Comparison of ENCODE assay signal across 17 mouse cellular contexts in the genomic region with DNA sequence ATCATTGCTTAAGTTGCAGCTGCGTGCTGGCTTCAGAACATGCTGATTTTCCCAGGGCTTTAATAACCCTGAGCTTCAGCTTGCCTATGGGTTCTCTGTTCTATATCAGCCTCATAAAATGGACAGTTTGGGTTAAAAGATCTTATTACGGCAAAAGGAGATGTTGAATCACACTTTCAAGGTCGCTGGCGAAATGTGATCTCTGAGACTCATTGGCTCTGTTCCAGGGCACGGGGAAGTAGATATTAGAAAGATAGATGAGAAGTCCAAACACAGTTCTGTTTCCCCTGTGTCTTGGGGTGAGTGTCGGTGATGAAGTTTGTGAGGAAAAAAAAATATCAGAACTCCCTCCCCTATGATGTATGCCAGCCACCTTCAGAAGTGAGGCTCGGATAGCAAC.
DNase-seq lines count a peak whose midpoint lies in the region; ATAC-seq lines count a peak whose summit lies in the region.
"Had no signal": no experiment of that assay in that cellular context is flagged by ENCODE, and none has a peak within 500 bp of the region (broad histone marks: within the 10 kb centered on the region; RNA-seq: fewer than 3 reads in every experiment).

No protein-coding gene starts in this region.

- peak overlapping the region; percentile 37; the same call in 1 of the 2 replicates for H3K27ac ChIP-seq in kidney, embryonic 15.5 days
- H3K27ac ChIP-seq in kidney, embryonic 14.5 days (ENCODE audit: low read depth, low read length), result no peak overlapping the region
- 0 out of 2 replicates have a peak overlapping the region, but pooled peaks have one; percentile 7 for H3K27ac ChIP-seq in neural tube, embryonic 12.5 days
- no peak overlapping the region for H3K27ac ChIP-seq in neural tube, embryonic 15.5 days (replicated peaks)
- H3K27ac ChIP-seq in hindbrain, embryonic 16.5 days (ENCODE audit: low read depth, low read length), result no peak overlapping the region
- H3K27ac ChIP-seq: forebrain, embryonic 13.5 days; limb, embryonic 15.5 days had no signal

- no peaks in the 10 kb centered on the region for H3K36me3 ChIP-seq in kidney, embryonic 15.5 days
- no peaks in the 10 kb centered on the region for H3K36me3 ChIP-seq in kidney, embryonic 14.5 days (ENCODE audit: control insufficient read depth, insufficient read depth, low read length)
- no peaks in the 10 kb centered on the region for H3K36me3 ChIP-seq in neural tube, embryonic 12.5 days
- H3K36me3 ChIP-seq in neural tube, embryonic 15.5 days, result no peaks in the 10 kb centered on the region
- H3K36me3 ChIP-seq in hindbrain, embryonic 16.5 days (ENCODE audit: control insufficient read depth, insufficient read depth, low read length), result no peaks in the 10 kb centered on the region
- H3K36me3 ChIP-seq: limb, embryonic 15.5 days had no signal

- 0 out of 2 replicates have a peak, but pooled peaks cover 3% of the 10 kb centered on the region for H3K27me3 ChIP-seq in kidney, embryonic 15.5 days
- H3K27me3 ChIP-seq in kidney, embryonic 14.5 days (ENCODE audit: control insufficient read depth, insufficient read depth, low read length), result no peaks in the 10 kb centered on the region
- H3K27me3 ChIP-seq in neural tube, embryonic 12.5 days (replicated peaks), result no peaks in the 10 kb centered on the region
- H3K27me3 ChIP-seq in neural tube, embryonic 15.5 days (replicated peaks), result no peaks in the 10 kb centered on the region
- H3K27me3 ChIP-seq in hindbrain, embryonic 16.5 days (replicated peaks; ENCODE audit: control insufficient read depth, insufficient read depth, low read length), result no peaks in the 10 kb centered on the region
- H3K27me3 ChIP-seq: forebrain, embryonic 13.5 days had no signal

- peak; percentile 73 for DNase-seq in adrenal gland, postnatal 14 days
- no peak for DNase-seq in heart, postnatal 14 days
- no peak for DNase-seq in thymus, postnatal 4 days
- DNase-seq: cerebellum, adult 9-11 months; gastrocnemius, postnatal 36 days; heart, postnatal 4 days; kidney, adult 11 months; liver, postnatal 0 days; right cerebral cortex, postnatal 4 days; thymus, postnatal 36 days had no signal

- intact Hi-C loops in heart, postnatal 14 days (cut with DNase I), result no loop called here

- H3K9me3 ChIP-seq in kidney, embryonic 15.5 days (replicated peaks), result no peaks in the 10 kb centered on the region
- H3K9me3 ChIP-seq in kidney, embryonic 14.5 days (ENCODE audit: control insufficient read depth, low read length), result no peaks in the 10 kb centered on the region
- H3K9me3 ChIP-seq in neural tube, embryonic 12.5 days, result no peaks in the 10 kb centered on the region
- H3K9me3 ChIP-seq in neural tube, embryonic 15.5 days (replicated peaks), result no peaks in the 10 kb centered on the region
- no peaks in the 10 kb centered on the region for H3K9me3 ChIP-seq in hindbrain, embryonic 16.5 days (ENCODE audit: control insufficient read depth, low read length)
- H3K9me3 ChIP-seq: forebrain, embryonic 13.5 days; limb, embryonic 15.5 days had no signal

- H3K4me3 ChIP-seq in kidney, embryonic 15.5 days (replicated peaks), result no peak overlapping the region
- no peak overlapping the region for H3K4me3 ChIP-seq in kidney, embryonic 14.5 days (ENCODE audit: low read length)
- H3K4me3 ChIP-seq in neural tube, embryonic 12.5 days, result no peak overlapping the region
- H3K4me3 ChIP-seq in neural tube, embryonic 15.5 days (replicated peaks), result no peak overlapping the region
- no peak overlapping the region for H3K4me3 ChIP-seq in hindbrain, embryonic 16.5 days (ENCODE audit: low read length)
- H3K4me3 ChIP-seq: forebrain, embryonic 13.5 days; limb, embryonic 15.5 days had no signal

- WGBS in kidney, embryonic 15.5 days, result 17% methylated on average over 7 of the region's 7 CpGs
- 16% methylated on average over 7 of the region's 7 CpGs for WGBS in kidney, embryonic 14.5 days
- 62% methylated on average over 7 of the region's 7 CpGs for WGBS in neural tube, embryonic 12.5 days
- 44% methylated on average over 7 of the region's 7 CpGs for WGBS in neural tube, embryonic 15.5 days
- WGBS in hindbrain, embryonic 16.5 days, result 46% methylated on average over 7 of the region's 7 CpGs

- H3K9ac ChIP-seq in kidney, embryonic 15.5 days, result no peak overlapping the region
- no peak overlapping the region for H3K9ac ChIP-seq in kidney, embryonic 14.5 days (ENCODE audit: low read depth, low read length)
- H3K9ac ChIP-seq in neural tube, embryonic 12.5 days, result no peak overlapping the region
- no peak overlapping the region for H3K9ac ChIP-seq in neural tube, embryonic 15.5 days (replicated peaks)
- 0 out of 2 replicates have a peak overlapping the region, but pooled peaks have one; percentile 2 for H3K9ac ChIP-seq in hindbrain, embryonic 16.5 days (ENCODE audit: low read depth, low read length)
- H3K9ac ChIP-seq: forebrain, embryonic 13.5 days; limb, embryonic 15.5 days; liver, postnatal 0 days had no signal

- peaks cover 8% of the 10 kb centered on the region; the same call in 1 of the 2 replicates for H3K4me1 ChIP-seq in kidney, embryonic 15.5 days
- no peaks in the 10 kb centered on the region for H3K4me1 ChIP-seq in kidney, embryonic 14.5 days (ENCODE audit: control insufficient read depth, insufficient read depth, low read length)
- peaks cover 36% of the 10 kb centered on the region for H3K4me1 ChIP-seq in neural tube, embryonic 12.5 days
- H3K4me1 ChIP-seq in neural tube, embryonic 15.5 days, result peaks cover 27% of the 10 kb centered on the region
- peaks cover 3% of the 10 kb centered on the region; the same call in 1 of the 2 replicates for H3K4me1 ChIP-seq in hindbrain, embryonic 16.5 days (ENCODE audit: control insufficient read depth, insufficient read depth, low read depth, low read length)
- H3K4me1 ChIP-seq: limb, embryonic 15.5 days had no signal

- H3K4me2 ChIP-seq in kidney, embryonic 15.5 days, result no peak overlapping the region
- H3K4me2 ChIP-seq in kidney, embryonic 14.5 days (replicated peaks; ENCODE audit: low read depth, low read length), result no peak overlapping the region
- H3K4me2 ChIP-seq in neural tube, embryonic 12.5 days (replicated peaks), result no peak overlapping the region
- no peak overlapping the region for H3K4me2 ChIP-seq in neural tube, embryonic 15.5 days
- no peak overlapping the region for H3K4me2 ChIP-seq in hindbrain, embryonic 16.5 days (ENCODE audit: low read length)
- H3K4me2 ChIP-seq: forebrain, embryonic 13.5 days; limb, embryonic 15.5 days had no signal

- ATAC-seq in kidney, embryonic 15.5 days (replicated peaks; ENCODE audit: low FRiP score), result no peak
- no peak for ATAC-seq in kidney, embryonic 14.5 days (ENCODE audit: low FRiP score, low TSS enrichment)
- no peak for ATAC-seq in neural tube, embryonic 12.5 days (ENCODE audit: low FRiP score, low read depth)
- no peak for ATAC-seq in neural tube, embryonic 15.5 days (ENCODE audit: low FRiP score)
- ATAC-seq in hindbrain, embryonic 16.5 days, result no peak
- ATAC-seq: forebrain, embryonic 13.5 days; liver, postnatal 0 days had no signal

Comparison
In these comparisons a context has a peak if more than half of its experiments do, and no peak if none do; other contexts are left out.
1. H3K27ac ChIP-seq: peak in kidney, embryonic 15.5 days (single experiment) and neural tube, embryonic 12.5 days (single experiment); none in kidney, embryonic 14.5 days (single experiment), neural tube, embryonic 15.5 days (single experiment) and hindbrain, embryonic 16.5 days (single experiment).